Mouse (Mus musculus) R1 (cell line): Measurements from ENCODE around the gene Olfr1252.

Source experiments
- DNase-seq: peaks from one replicate; pipeline ENCODE4 v3.0.0-alpha.2; 2018; ENCODE audit warnings: low read depth, low spot score

Gene Olfr1252

GRCm38 (mm10) chr2:89724912-89725311 lies at the start of gene Olfr1252:
TSS of gene Olfr1252 (minus strand) at chr2:89725012.
- no peak for DNase-seq

GRCm38 (mm10) chr2:89756990-89757389 lies 32.2 kb upstream of the Olfr1252 start, which contains the start of gene Olfr1253:
TSS of gene Olfr1253 (minus strand) at chr2:89757090.
- no peak for DNase-seq

DNA sequence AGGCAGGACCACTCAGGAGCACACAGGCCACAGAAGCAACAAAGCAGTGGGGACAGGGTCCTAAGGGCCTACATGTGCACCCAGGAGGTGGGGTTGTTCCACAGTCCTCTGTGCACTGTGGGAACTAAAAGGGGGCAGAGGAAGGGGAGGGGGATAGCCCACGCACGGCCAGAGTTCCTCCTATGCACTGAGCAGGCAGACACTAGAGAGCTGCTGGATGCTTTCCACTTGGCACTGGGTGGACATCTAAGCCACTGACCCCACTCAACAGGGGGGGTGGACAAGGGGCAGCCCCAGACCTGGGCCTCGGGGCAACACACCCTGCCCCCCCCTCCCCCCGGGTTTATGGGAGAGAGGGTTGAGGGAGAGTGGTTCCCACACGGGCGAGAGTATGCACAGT lies 32.8 kb downstream of the Olfr1252 start:
- no peak for DNase-seq

- DNase-seq, result no peak
These were observed 53.0 kb downstream of the Olfr1252 start, which contains the start of gene Olfr1251 for GRCm38 (mm10) chr2:89671836-89672235. TSS of gene Olfr1251 (minus strand) at chr2:89671936.
